Mouse (Mus musculus) liver, embryonic 16.5 days (tissue): ENCODE data around the gene Cacng7. TPM values are rescaled to one million over a fixed set of nuclear protein-coding genes. Genes with fewer than 3 reads are reported as not detected.

Experiments used
- ATAC-seq: fragments of 200-750 bp; cut with Nextera tagmentation; 2 replicates; pipeline ENCODE4 v1.8.0; 2017; ENCODE audit warnings: low read depth, mild to moderate bottlenecking, moderate number of reproducible peaks, moderate library complexity
- H3K27ac ChIP-seq: fragments of 300-500 bp; sonication (generic); 2 replicates; pipeline ENCODE4 v1.5.1; 2014; ENCODE audit warnings: mild to moderate bottlenecking, low read length
- H3K27me3 ChIP-seq: fragments of 300-500 bp; sonication (generic); 2 replicates; pipeline ENCODE4 v1.6.1; 2014; ENCODE audit warnings: low read depth, low read length, mixed read lengths; ENCODE audit not compliant: control insufficient read depth, insufficient read depth
- H3K36me3 ChIP-seq: fragments of 300-500 bp; sonication (generic); 2 replicates; pipeline ENCODE4 v1.6.1; 2014; ENCODE audit warnings: mild to moderate bottlenecking; ENCODE audit not compliant: control insufficient read depth, insufficient read depth
- H3K4me1 ChIP-seq: fragments of 300-500 bp; sonication (generic); 2 replicates; pipeline ENCODE4 v1.6.1; 2014; ENCODE audit warnings: low read depth, low read length, mixed read lengths; ENCODE audit not compliant: control insufficient read depth
- H3K4me2 ChIP-seq: fragments of 300-500 bp; sonication (generic); 2 replicates; pipeline ENCODE4 v1.6.1; 2014; ENCODE audit warnings: low read depth, low read length, mixed read lengths
- H3K4me3 ChIP-seq: fragments of 300-500 bp; sonication (generic); 2 replicates; pipeline ENCODE4 v1.5.1; 2014; ENCODE audit warnings: low read depth, mild to moderate bottlenecking, low read length
- H3K9ac ChIP-seq: fragments of 300-500 bp; sonication (generic); 2 replicates; pipeline ENCODE4 v1.6.1; 2014; ENCODE audit warnings: low read depth, low read length
- H3K9me3 ChIP-seq: fragments of 300-500 bp; sonication (generic); replicated peaks from 2 replicates; pipeline ENCODE4 v1.6.1; 2016; ENCODE audit warnings: low read length; ENCODE audit not compliant: control insufficient read depth
- WGBS: fragments of 180-500 bp; shearing (Covaris S2); extraction: QIAGEN DNeasy Blood & Tissue Kit; methylation state at CpG from one replicate; pipeline ENCODE4 v1.1.7; 2014; ENCODE audit not compliant: insufficient replicate concordance; 5-methylcytosine and 5-hydroxymethylcytosine counted together
- polyA plus RNA-seq: library from polyadenylated mRNA; unstranded; fragments of >200 nt; fragmentation: Nextera tagmentation; extraction: Ambion mirVana; gene quantifications from 2 replicates; pipeline ENCODE4 v1.2.1, GENCODE M21; 2015

Gene Cacng7
- polyA plus RNA-seq, 1 experiment from 2014 or later = not detected

- Histone ChIP-seq H3K27ac (no peak overlapping the region), H3K36me3 (no peaks in the 10 kb centered on the region), H3K4me3 (no peak overlapping the region), H3K4me1 (no peaks in the 10 kb centered on the region; the same call in 1 of the 2 replicates), H3K4me2 (peak overlapping the region; percentile 12; the same call in 1 of the 2 replicates), H3K27me3 (peaks cover 39% of the 10 kb centered on the region), H3K9ac (no peak overlapping the region), H3K9me3 (no peaks in the 10 kb centered on the region)
- WGBS = 1% methylated on average over 26 of the region's 27 CpGs
- peak; percentile 64; the same call in 1 of the 2 replicates for ATAC-seq
Observed at GRCm38 (mm10) chr7:3331581-3332223, 1.1 kb upstream of the Cacng7 start.

- no peaks in the 10 kb centered on the region for H3K9me3 ChIP-seq
- no peak overlapping the region for H3K27ac ChIP-seq
- WGBS = 1% methylated on average over 4 of the region's 4 CpGs
- ATAC-seq = no peak
- H3K4me1 ChIP-seq = no peaks in the 10 kb centered on the region; the same call in 1 of the 2 replicates
- H3K4me3 ChIP-seq = no peak overlapping the region
- no peaks in the 10 kb centered on the region for H3K36me3 ChIP-seq
- H3K4me2 ChIP-seq = peak overlapping the region; percentile 12; the same call in 1 of the 2 replicates
- H3K27me3 ChIP-seq = peaks cover 39% of the 10 kb centered on the region
- H3K9ac ChIP-seq = no peak overlapping the region
Observed at GRCm38 (mm10) chr7:3332224-3332615, 535 bp upstream of the Cacng7 start.

GRCm38 (mm10) chr7:3333542-3333941 lies 787 bp downstream of the Cacng7 start:
- Histone ChIP-seq H3K9ac (no peak overlapping the region), H3K27ac (no peak overlapping the region), H3K9me3 (no peaks in the 10 kb centered on the region), H3K4me2 (no peak overlapping the region), H3K4me3 (no peak overlapping the region), H3K27me3 (peaks cover 39% of the 10 kb centered on the region), H3K4me1 (no peaks in the 10 kb centered on the region; the same call in 1 of the 2 replicates), H3K36me3 (no peaks in the 10 kb centered on the region)
- no peak for ATAC-seq
- 10% methylated on average over 5 of the region's 5 CpGs for WGBS

GRCm38 (mm10) chr7:3336412-3336811 lies 3.7 kb downstream of the Cacng7 start:
- Histone ChIP-seq H3K4me2 (no peak overlapping the region), H3K4me3 (no peak overlapping the region), H3K36me3 (no peaks in the 10 kb centered on the region), H3K9me3 (no peaks in the 10 kb centered on the region), H3K27ac (no peak overlapping the region), H3K4me1 (no peaks in the 10 kb centered on the region; the same call in 1 of the 2 replicates), H3K27me3 (peaks cover 27% of the 10 kb centered on the region), H3K9ac (no peak overlapping the region)
- 48% methylated on average over 17 of the region's 17 CpGs for WGBS
- ATAC-seq = no peak

GRCm38 (mm10) chr7:3338286-3338935 lies 5.7 kb downstream of the Cacng7 start:
- no peaks in the 10 kb centered on the region for H3K4me1 ChIP-seq
- H3K9me3 ChIP-seq = no peaks in the 10 kb centered on the region
- H3K27ac ChIP-seq = no peak overlapping the region
- H3K4me2 ChIP-seq = no peak overlapping the region
- ATAC-seq = no peak
- H3K27me3 ChIP-seq = peaks cover 9% of the 10 kb centered on the region
- no peak overlapping the region for H3K4me3 ChIP-seq
- H3K9ac ChIP-seq = no peak overlapping the region
- H3K36me3 ChIP-seq = no peaks in the 10 kb centered on the region
- WGBS = 59% methylated on average over 11 of the region's 11 CpGs

- no peak overlapping the region for H3K4me2 ChIP-seq
- H3K4me1 ChIP-seq = no peaks in the 10 kb centered on the region
- no peak overlapping the region for H3K27ac ChIP-seq
- no peak overlapping the region for H3K9ac ChIP-seq
- no peaks in the 10 kb centered on the region for H3K9me3 ChIP-seq
- H3K4me3 ChIP-seq = no peak overlapping the region
- WGBS = 67% methylated on average over 11 of the region's 11 CpGs
- no peak for ATAC-seq
- peaks cover 3% of the 10 kb centered on the region; the same call in 1 of the 2 replicates for H3K27me3 ChIP-seq
- no peaks in the 10 kb centered on the region for H3K36me3 ChIP-seq
Observed at GRCm38 (mm10) chr7:3339010-3339409, 6.3 kb downstream of the Cacng7 start.

GRCm38 (mm10) chr7:3343861-3344260 lies 11.1 kb downstream of the Cacng7 start:
- H3K4me2 ChIP-seq = no peak overlapping the region
- no peak for ATAC-seq

GRCm38 (mm10) chr7:3345301-3345700 lies 12.5 kb downstream of the Cacng7 start:
- no peak overlapping the region for H3K9ac ChIP-seq
- H3K27me3 ChIP-seq = no peaks in the 10 kb centered on the region
- no peaks in the 10 kb centered on the region for H3K36me3 ChIP-seq
- H3K4me1 ChIP-seq = no peaks in the 10 kb centered on the region
- ATAC-seq = no peak
- H3K4me3 ChIP-seq = no peak overlapping the region
- H3K27ac ChIP-seq = no peak overlapping the region
- WGBS = 63% methylated on average over 3 of the region's 3 CpGs
- no peaks in the 10 kb centered on the region for H3K9me3 ChIP-seq
- no peak overlapping the region for H3K4me2 ChIP-seq

More at GRCm38 (mm10) chr7:3343861-3344260, 11.1 kb downstream of the Cacng7 start:
- no peaks in the 10 kb centered on the region for H3K27me3 ChIP-seq
- no peak overlapping the region for H3K27ac ChIP-seq
- no peak overlapping the region for H3K4me3 ChIP-seq
- no peak overlapping the region for H3K9ac ChIP-seq
- WGBS = 50% methylated on average over 3 of the region's 3 CpGs
- H3K4me1 ChIP-seq = no peaks in the 10 kb centered on the region
- H3K36me3 ChIP-seq = no peaks in the 10 kb centered on the region
- H3K9me3 ChIP-seq = no peaks in the 10 kb centered on the region
